Mouse (Mus musculus): Measurements from ENCODE around the gene Pard6b. TPM values are rescaled to one million over a fixed set of nuclear protein-coding genes. Genes with fewer than 3 reads are reported as not detected.

Pard6b gene
- polyA plus RNA-seq, 1 experiment from 2014 or later, result 6.2 TPM

DNA sequence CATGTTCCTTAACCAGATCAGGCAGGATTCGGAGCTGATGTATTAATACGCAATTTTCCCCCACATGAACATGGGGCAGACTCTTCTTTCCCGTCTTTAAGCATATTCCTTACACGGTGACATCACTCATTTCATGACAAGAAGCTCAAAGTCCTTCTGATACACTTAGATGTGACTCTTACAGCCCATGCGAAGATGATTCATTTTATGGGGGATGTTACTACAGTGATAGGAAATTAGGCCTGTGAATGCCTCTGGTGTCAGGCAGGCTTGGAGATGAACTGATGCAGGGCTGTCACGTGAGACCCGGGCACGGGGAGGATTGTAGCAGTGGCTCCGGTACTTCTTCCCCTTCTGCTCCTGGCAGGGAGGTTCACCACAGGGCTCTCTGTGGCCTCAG, 6.0 kb downstream of the Pard6b start:
- Histone ChIP-seq H3K9me3 (no peaks in the 10 kb centered on the region), H3K36me3 (peaks cover 14% of the 10 kb centered on the region), H3K27ac (no peak overlapping the region), H3K4me1 (replicated peaks) (peaks cover 4% of the 10 kb centered on the region), H3K4me3 (no peak overlapping the region), H3K27me3 (ENCODE audit: insufficient read depth, poor library complexity, severe bottlenecking) (peaks cover 17% of the 10 kb centered on the region)
- WGBS, result 87% methylated on average over 9 of the region's 9 CpGs
- no peak for DNase-seq (ENCODE audit: low spot score)

DNA sequence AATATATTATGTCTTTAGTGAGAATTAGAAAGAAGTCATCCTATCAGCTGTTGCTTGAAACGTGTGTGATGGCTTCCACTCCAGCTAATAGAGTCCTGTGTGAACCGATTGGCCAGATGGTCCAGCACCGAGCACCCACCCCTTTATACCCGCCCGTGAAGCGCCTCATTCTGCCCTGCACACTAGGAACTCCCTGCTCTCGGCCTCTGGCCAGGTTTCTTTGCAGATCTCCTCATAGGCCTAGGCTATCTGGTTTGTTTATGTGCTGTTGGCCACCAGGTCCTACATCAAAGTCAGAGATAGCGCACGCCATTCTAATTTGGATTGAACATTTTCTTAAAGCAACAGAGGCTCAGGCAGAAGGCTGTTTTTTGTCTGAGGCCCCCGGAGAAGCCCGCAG, 10.8 kb downstream of the Pard6b start:
- WGBS, result 92% methylated on average over 11 of the region's 11 CpGs
- Histone ChIP-seq H3K27me3 (ENCODE audit: insufficient read depth, poor library complexity, severe bottlenecking) (no peaks in the 10 kb centered on the region), H3K9me3 (no peaks in the 10 kb centered on the region), H3K4me1 (replicated peaks) (peaks cover 7% of the 10 kb centered on the region), H3K36me3 (peaks cover 28% of the 10 kb centered on the region), H3K4me3 (no peak overlapping the region), H3K27ac (no peak overlapping the region)
- no peak for DNase-seq (ENCODE audit: low spot score)

- Histone ChIP-seq H3K36me3 (peaks cover 22% of the 10 kb centered on the region), H3K27ac (no peak overlapping the region), H3K4me1 (replicated peaks) (peaks cover 7% of the 10 kb centered on the region), H3K9me3 (no peaks in the 10 kb centered on the region), H3K4me3 (no peak overlapping the region), H3K27me3 (ENCODE audit: insufficient read depth, poor library complexity, severe bottlenecking) (no peaks in the 10 kb centered on the region)
- DNase-seq (ENCODE audit: low spot score), result no peak
- 97% methylated on average over 4 of the region's 4 CpGs for WGBS
Measured at GRCm38 (mm10) chr2:168093077-168093476, 12.3 kb downstream of the Pard6b start.

GRCm38 (mm10) chr2:168095077-168095476, 14.3 kb downstream of the Pard6b start:
- Histone ChIP-seq H3K9me3 (no peaks in the 10 kb centered on the region), H3K4me1 (replicated peaks) (peaks cover 7% of the 10 kb centered on the region), H3K36me3 (peaks cover 42% of the 10 kb centered on the region), H3K4me3 (no peak overlapping the region), H3K27me3 (ENCODE audit: insufficient read depth, poor library complexity, severe bottlenecking) (no peaks in the 10 kb centered on the region), H3K27ac (peak overlapping the region; percentile 4; the same call in 1 of the 2 replicates)
- no peak for DNase-seq (ENCODE audit: low spot score)
- WGBS, result 79% methylated on average over 8 of the region's 8 CpGs

DNA sequence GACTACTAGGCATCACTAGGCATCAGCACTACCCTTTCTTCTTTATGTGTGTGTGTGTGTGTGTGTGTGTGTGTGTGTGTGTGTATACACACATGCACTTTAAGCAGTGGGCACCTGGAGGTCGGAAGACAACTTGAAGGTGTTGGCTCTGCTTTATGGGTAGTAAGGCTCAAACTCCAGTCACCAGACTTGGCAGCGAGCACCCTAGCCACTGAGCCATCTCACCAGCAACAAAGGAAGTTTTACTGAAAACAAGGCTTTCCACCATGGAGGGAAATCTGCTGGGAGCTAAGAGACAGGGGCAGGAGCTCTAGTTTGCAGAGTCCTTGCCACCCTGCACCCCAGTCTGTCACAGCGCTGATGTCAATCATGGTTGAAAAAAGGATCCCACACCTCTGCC, 15.7 kb downstream of the Pard6b start:
- no peak for DNase-seq (ENCODE audit: low spot score)
- WGBS, result 83% methylated on average over 3 of the region's 3 CpGs
- H3K27me3 ChIP-seq (ENCODE audit: insufficient read depth, poor library complexity, severe bottlenecking), result no peaks in the 10 kb centered on the region
- H3K27ac ChIP-seq, result no peak overlapping the region
- peaks cover 43% of the 10 kb centered on the region for H3K36me3 ChIP-seq
- peaks cover 7% of the 10 kb centered on the region for H3K4me1 ChIP-seq (replicated peaks)
- H3K9me3 ChIP-seq, result no peaks in the 10 kb centered on the region
- no peak overlapping the region for H3K4me3 ChIP-seq

DNA sequence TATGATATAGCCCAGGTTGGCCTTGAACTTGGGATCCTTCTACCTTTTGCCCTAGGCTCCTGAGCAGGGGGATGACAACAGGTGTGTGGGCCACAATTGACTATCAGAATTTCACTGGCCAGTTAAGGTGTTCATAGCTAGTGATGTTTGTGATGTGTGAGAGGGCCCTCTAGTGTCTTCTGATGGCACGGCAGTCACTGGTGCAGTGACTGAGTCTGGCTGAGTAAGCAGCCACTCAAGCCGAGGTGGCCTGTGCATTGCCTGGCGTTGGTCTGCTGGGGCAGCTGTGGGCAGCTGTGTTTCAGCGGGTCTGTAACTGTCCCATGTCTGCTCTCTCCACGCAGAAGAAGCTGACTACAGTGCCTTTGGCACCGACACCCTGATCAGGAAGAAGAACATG, 17.2 kb downstream of the Pard6b start:
- DNase-seq (ENCODE audit: low spot score), result peak; percentile 49
- peaks cover 7% of the 10 kb centered on the region for H3K4me1 ChIP-seq (replicated peaks)
- no peaks in the 10 kb centered on the region for H3K9me3 ChIP-seq
- H3K27ac ChIP-seq, result no peak overlapping the region
- H3K36me3 ChIP-seq, result peaks cover 39% of the 10 kb centered on the region
- H3K4me3 ChIP-seq, result no peak overlapping the region
- no peaks in the 10 kb centered on the region for H3K27me3 ChIP-seq (ENCODE audit: insufficient read depth, poor library complexity, severe bottlenecking)
- WGBS, result 46% methylated on average over 6 of the region's 6 CpGs

DNA sequence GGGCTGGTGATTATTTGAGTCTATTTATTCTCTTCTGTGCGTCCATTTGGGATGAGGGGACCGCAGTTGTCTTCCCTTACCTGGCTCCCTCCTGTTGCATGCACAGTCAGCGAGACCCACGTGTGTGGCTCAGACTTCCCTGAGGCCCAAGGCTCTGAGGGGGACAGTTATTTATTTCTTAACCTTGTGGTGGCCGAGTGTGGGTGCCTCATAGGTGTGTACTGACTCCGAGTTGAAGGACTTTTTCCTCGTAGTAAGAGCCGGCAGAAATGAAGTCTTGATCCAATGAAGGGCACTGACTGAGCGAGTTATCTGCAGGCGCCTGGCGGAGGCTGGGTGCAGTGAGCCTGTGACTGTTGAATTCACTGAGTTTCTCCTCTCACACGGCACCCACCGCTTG, 19.2 kb downstream of the Pard6b start:
- Histone ChIP-seq H3K4me3 (no peak overlapping the region), H3K4me1 (replicated peaks) (peaks cover 7% of the 10 kb centered on the region), H3K27me3 (ENCODE audit: insufficient read depth, poor library complexity, severe bottlenecking) (no peaks in the 10 kb centered on the region), H3K27ac (no peak overlapping the region), H3K36me3 (peaks cover 25% of the 10 kb centered on the region), H3K9me3 (no peaks in the 10 kb centered on the region)
- no peak for DNase-seq (ENCODE audit: low spot score)
- WGBS, result 87% methylated on average over 13 of the region's 13 CpGs

DNA sequence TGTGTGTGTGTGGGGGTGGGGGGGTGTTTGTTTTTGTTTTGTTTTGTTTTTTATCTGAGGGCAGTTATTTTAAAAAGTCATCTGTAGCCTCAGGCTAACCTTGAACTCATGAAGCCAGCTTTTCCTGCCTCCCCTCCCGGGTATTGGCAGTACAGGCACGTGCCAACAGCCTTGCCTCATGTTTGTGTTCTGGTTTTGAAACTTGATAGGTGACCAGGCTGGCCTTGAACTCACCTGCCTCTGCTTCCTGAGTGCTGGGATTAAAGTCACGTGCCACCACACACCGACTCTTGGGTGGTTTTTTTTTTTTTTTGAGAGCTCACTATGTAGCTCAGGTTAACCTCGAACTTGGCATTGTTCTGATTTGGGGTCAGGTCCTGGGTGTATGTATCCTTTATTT, 21.0 kb downstream of the Pard6b start:
- H3K36me3 ChIP-seq, result peaks cover 25% of the 10 kb centered on the region
- no peaks in the 10 kb centered on the region for H3K27me3 ChIP-seq (ENCODE audit: insufficient read depth, poor library complexity, severe bottlenecking)
- H3K9me3 ChIP-seq, result no peaks in the 10 kb centered on the region
- DNase-seq (ENCODE audit: low spot score), result no peak
- H3K4me1 ChIP-seq (replicated peaks), result peaks cover 9% of the 10 kb centered on the region
- no peak overlapping the region for H3K4me3 ChIP-seq
- 83% methylated on average over 5 of the region's 5 CpGs for WGBS
- no peak overlapping the region for H3K27ac ChIP-seq

- Histone ChIP-seq H3K36me3 (peaks cover 23% of the 10 kb centered on the region), H3K4me1 (replicated peaks) (peaks cover 12% of the 10 kb centered on the region), H3K27ac (no peak overlapping the region), H3K27me3 (ENCODE audit: insufficient read depth, poor library complexity, severe bottlenecking) (no peaks in the 10 kb centered on the region), H3K4me3 (no peak overlapping the region), H3K9me3 (no peaks in the 10 kb centered on the region)
- WGBS, result 92% methylated on average over 10 of the region's 10 CpGs
- no peak for DNase-seq (ENCODE audit: low spot score)
Measured at GRCm38 (mm10) chr2:168103341-168103740, 22.5 kb downstream of the Pard6b start.

GRCm38 (mm10) chr2:168104375-168105144, 23.8 kb downstream of the Pard6b start:
- DNase-seq (ENCODE audit: low spot score), result no peak
- H3K4me1 ChIP-seq (replicated peaks), result peaks cover 12% of the 10 kb centered on the region
- H3K36me3 ChIP-seq, result peaks cover 11% of the 10 kb centered on the region
- H3K4me3 ChIP-seq, result no peak overlapping the region
- no peaks in the 10 kb centered on the region for H3K9me3 ChIP-seq
- 84% methylated on average over 22 of the region's 22 CpGs for WGBS
- no peak overlapping the region; the same call in 1 of the 2 replicates for H3K27ac ChIP-seq
- H3K27me3 ChIP-seq (ENCODE audit: insufficient read depth, poor library complexity, severe bottlenecking), result no peaks in the 10 kb centered on the region

- Histone ChIP-seq H3K9me3 (no peaks in the 10 kb centered on the region), H3K27ac (no peak overlapping the region; the same call in 1 of the 2 replicates), H3K4me3 (no peak overlapping the region), H3K27me3 (ENCODE audit: insufficient read depth, poor library complexity, severe bottlenecking) (no peaks in the 10 kb centered on the region), H3K36me3 (peaks cover 3% of the 10 kb centered on the region), H3K4me1 (replicated peaks) (peaks cover 12% of the 10 kb centered on the region)
- no peak for DNase-seq (ENCODE audit: low spot score)
- WGBS, result 80% methylated on average over 8 of the region's 8 CpGs
Measured at GRCm38 (mm10) chr2:168105271-168105670, 24.5 kb downstream of the Pard6b start.

- Histone ChIP-seq H3K9me3 (no peaks in the 10 kb centered on the region), H3K27me3 (ENCODE audit: insufficient read depth, poor library complexity, severe bottlenecking) (no peaks in the 10 kb centered on the region), H3K4me1 (replicated peaks) (peaks cover 14% of the 10 kb centered on the region), H3K36me3 (no peaks in the 10 kb centered on the region), H3K27ac (peak overlapping the region; percentile 56), H3K4me3 (no peak overlapping the region)
- 83% methylated on average over 20 of the region's 20 CpGs for WGBS
- DNase-seq (ENCODE audit: low spot score), result no peak
Measured at GRCm38 (mm10) chr2:168106701-168107178, 25.9 kb downstream of the Pard6b start.

- H3K4me3 ChIP-seq, result no peak overlapping the region
- no peak for DNase-seq (ENCODE audit: low spot score)
- 84% methylated on average over 15 of the region's 15 CpGs for WGBS
- no peak overlapping the region for H3K27ac ChIP-seq
- H3K27me3 ChIP-seq (ENCODE audit: insufficient read depth, poor library complexity, severe bottlenecking), result no peaks in the 10 kb centered on the region
- no peaks in the 10 kb centered on the region for H3K9me3 ChIP-seq
- no peaks in the 10 kb centered on the region for H3K36me3 ChIP-seq
- H3K4me1 ChIP-seq (replicated peaks), result peaks cover 20% of the 10 kb centered on the region
Measured at GRCm38 (mm10) chr2:168107356-168107755, 26.6 kb downstream of the Pard6b start.
